Mouse (Mus musculus): ENCODE results near the gene Fam151b.

- TF ChIP-seq POLR2A (IDR thresholded peaks at IDR 0.05; ENCODE audit: control insufficient read depth, low read depth, low read length) (no peak), CTCF (IDR thresholded peaks at IDR 0.05; ENCODE audit: control insufficient read depth, insufficient read depth, insufficient replicate concordance, low read depth, low read length) (no peak)
Measured at GRCm38 (mm10) chr13:92438656-92439055, 45.2 kb downstream of the Fam151b start.
